Comparison of ENCODE assay signal across 8 mouse cellular contexts in the genomic region with DNA sequence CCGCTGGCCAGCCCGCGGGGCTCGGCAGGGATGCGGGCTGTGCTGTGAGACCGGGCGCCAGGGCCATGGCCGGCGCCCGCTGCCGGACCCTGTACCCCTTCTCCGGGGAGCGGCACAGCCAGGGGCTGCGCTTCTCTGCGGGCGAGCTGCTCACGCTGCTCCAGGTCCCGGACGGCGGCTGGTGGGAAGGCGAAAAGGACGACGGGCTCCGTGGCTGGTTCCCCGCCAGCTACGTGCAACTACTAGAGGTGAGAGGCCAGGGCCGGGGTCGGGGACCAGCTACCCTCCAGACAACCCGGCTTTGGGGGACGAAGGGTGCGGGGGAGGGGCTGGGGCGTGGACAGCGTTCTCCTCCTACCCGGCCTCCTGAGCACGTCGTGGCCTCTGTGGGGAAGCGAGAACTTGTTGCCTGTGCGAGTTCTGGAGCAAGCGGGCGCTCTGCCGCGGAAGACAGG. TPM values are rescaled to one million over a fixed set of nuclear protein-coding genes. Genes with fewer than 3 reads are reported as not detected.
A peak's percentile ranks its signal among the peaks of the same experiment; 100 is the strongest.
DNase-seq lines count a peak whose midpoint lies in the region; ATAC-seq and TF ChIP-seq lines count a peak whose summit lies in the region.

No protein-coding gene starts in this region.

- no peaks in the 10 kb centered on the region for H3K9me3 ChIP-seq in kidney, embryonic 14.5 days (ENCODE audit: control insufficient read depth, low read length)

- peak; percentile 94 for DNase-seq in heart, adult 11 months
- no peak for DNase-seq in heart, postnatal 25 days (ENCODE audit: low spot score)
- DNase-seq in adrenal gland, postnatal 4 days (ENCODE audit: low spot score in 2 of 2): peak; percentile 8 to 18
- peak; percentile 34 for DNase-seq in gastrocnemius, postnatal 25 days
- peak; percentile 53 for DNase-seq in lung, postnatal 10 days
- no peak for DNase-seq in thymus, postnatal 0 days (ENCODE audit: low spot score)

- no peak for TF ChIP-seq CTCF in small intestine, adult 2 months (IDR thresholded peaks at IDR 0.05; ENCODE audit: extremely low read depth, insufficient read length, insufficient replicate concordance, low read depth, low read length)

- H3K4me1 ChIP-seq in kidney, embryonic 14.5 days (ENCODE audit: control insufficient read depth, insufficient read depth, low read length): no peaks in the 10 kb centered on the region
- peaks cover 2% of the 10 kb centered on the region for H3K4me1 ChIP-seq in small intestine, adult 2 months (ENCODE audit: control insufficient read depth, insufficient read depth, insufficient read length, low read length)

- intact Hi-C loops in heart, postnatal 25 days (cut with DNase I): loop anchor here (5.0 kb wide), 1 partner anchor 192 kb away; no protein-coding TSS in a partner anchor

- 0 out of 2 replicates have a peak, but pooled peaks cover 5% of the 10 kb centered on the region for H3K27me3 ChIP-seq in kidney, embryonic 14.5 days (ENCODE audit: control insufficient read depth, insufficient read depth, low read length)
- peaks cover 19% of the 10 kb centered on the region for H3K27me3 ChIP-seq in small intestine, adult 2 months (ENCODE audit: control insufficient read depth, insufficient read depth, low read length)

- peak overlapping the region; percentile 73 for H3K9ac ChIP-seq in kidney, embryonic 14.5 days (ENCODE audit: low read depth, low read length)

- ATAC-seq in kidney, embryonic 14.5 days (ENCODE audit: low FRiP score, low TSS enrichment): peak; percentile 58

- peak overlapping the region; percentile 98 for H3K4me2 ChIP-seq in kidney, embryonic 14.5 days (replicated peaks; ENCODE audit: low read depth, low read length)

- H3K36me3 ChIP-seq in kidney, embryonic 14.5 days (ENCODE audit: control insufficient read depth, insufficient read depth, low read length): no peaks in the 10 kb centered on the region
- no peaks in the 10 kb centered on the region for H3K36me3 ChIP-seq in small intestine, adult 2 months (ENCODE audit: control insufficient read depth, insufficient read depth, low read length)

- no peak for TF ChIP-seq POLR2A in small intestine, adult 2 months (IDR thresholded peaks at IDR 0.05; ENCODE audit: low read depth, low read length)

- under 1% methylated on average over 33 of the region's 42 CpGs for WGBS in kidney, embryonic 14.5 days
- 4% methylated on average over 42 of the region's 42 CpGs for WGBS in small intestine, adult 2 months

- H3K27ac ChIP-seq in kidney, embryonic 14.5 days (ENCODE audit: low read depth, low read length): peak overlapping the region; percentile 11; the same call in 1 of the 2 replicates
- H3K27ac ChIP-seq in small intestine, adult 2 months (ENCODE audit: insufficient read depth, low read depth, low read length): no peak overlapping the region

- H3K4me3 ChIP-seq in kidney, embryonic 14.5 days (ENCODE audit: low read length): peak overlapping the region; percentile 79
- H3K4me3 ChIP-seq in small intestine, adult 2 months (ENCODE audit: low read depth, low read length): peak overlapping the region; percentile 66

RNA-seq across cellular contexts. Expression of gene Gas7, which starts 0.3 kb away (rescaled TPM):
- total RNA-seq in heart, postnatal 25 days (2021): 10 to 100 TPM; 11.0 to 12.5 TPM
- 10 to 100 TPM; 30.5 to 32.9 TPM for total RNA-seq in adrenal gland, postnatal 4 days (2021)
- total RNA-seq in gastrocnemius, postnatal 25 days (2021): 10 to 100 TPM in 1 of 2 experiments, 1 to 10 TPM in 1; 9.2 to 12.2 TPM
- polyA plus RNA-seq in kidney, embryonic 14.5 days (2014; fragmentation: Nextera tagmentation; extraction: Ambion mirVana): 7.9 and 8.3 TPM in 2 replicates
- 1.6 and 2.1 TPM in 2 replicates for polyA plus RNA-seq in small intestine, adult 2 months (2012; rRNA removed)
- 7.5 and 7.7 TPM in 2 replicates for polyA plus RNA-seq in thymus, postnatal 0 days (2015; fragmentation: Nextera tagmentation; extraction: Ambion mirVana)

Comparison
In these comparisons a context has a peak if more than half of its experiments do, and no peak if none do; other contexts are left out.
1. DNase-seq: peak in heart, adult 11 months (single experiment), adrenal gland, postnatal 4 days (2 of 2), gastrocnemius, postnatal 25 days (single experiment) and lung, postnatal 10 days (single experiment); none in heart, postnatal 25 days (single experiment) and thymus, postnatal 0 days (single experiment).